In genomic region chr4:116782171-116782570, GRCm38 (mm10) we compare ENCODE assay signal across 13 mouse cellular contexts. TPM values are rescaled to one million over a fixed set of nuclear protein-coding genes. Genes with fewer than 3 reads are reported as not detected.
DNase-seq lines count a peak whose midpoint lies in the region; ATAC-seq lines count a peak whose summit lies in the region.
"Had no signal": no experiment of that assay in that cellular context is flagged by ENCODE, and none has a peak within 500 bp of the region (broad histone marks: within the 10 kb centered on the region; RNA-seq: fewer than 3 reads in every experiment).

No protein-coding gene starts in this region.

- no peak overlapping the region for H3K4me3 ChIP-seq in hindbrain, embryonic 13.5 days
- H3K4me3 ChIP-seq: heart, adult 2 months had no signal

- DNase-seq in cerebellum, adult 11-12 months: peak; percentile 19
- no peak for DNase-seq in cerebellum, postnatal 36 days
- DNase-seq in layer of hippocampus, adult 11-12 months (ENCODE audit: low spot score): peak; percentile 36
- no peak for DNase-seq in layer of hippocampus, postnatal 25 days (ENCODE audit: extremely low spot score in 1 of 2, low spot score in 1 of 2)
- peak; percentile 85 for DNase-seq in Muller cell, postnatal 12 days (ENCODE audit: inconsistent ontology term)
- DNase-seq in ovary, postnatal 36 days (ENCODE audit: low spot score): no peak
- DNase-seq in ovary, postnatal 10 days (ENCODE audit: low spot score): no peak
- DNase-seq: heart, adult 2 months; heart, postnatal 4 days; kidney, adult 8-10 months had no signal

- H3K4me1 ChIP-seq in hindbrain, embryonic 13.5 days (replicated peaks): peaks cover 7% of the 10 kb centered on the region

- H3K9ac ChIP-seq in hindbrain, embryonic 13.5 days: 0 out of 2 replicates have a peak overlapping the region, but pooled peaks have one; percentile 13

- H3K36me3 ChIP-seq in hindbrain, embryonic 13.5 days: no peaks in the 10 kb centered on the region

- 4% methylated on average over 8 of the region's 8 CpGs for WGBS in hindbrain, embryonic 13.5 days

- H3K9me3 ChIP-seq in hindbrain, embryonic 13.5 days: no peaks in the 10 kb centered on the region

- no peak overlapping the region for H3K4me2 ChIP-seq in hindbrain, embryonic 13.5 days

- ATAC-seq in hindbrain, embryonic 13.5 days (ENCODE audit: low FRiP score): no peak

- H3K27ac ChIP-seq in hindbrain, embryonic 13.5 days: 0 out of 2 replicates have a peak overlapping the region, but pooled peaks have one; percentile 30
- H3K27ac ChIP-seq: heart, adult 2 months had no signal

- peaks cover 5% of the 10 kb centered on the region; the same call in 1 of the 2 replicates for H3K27me3 ChIP-seq in hindbrain, embryonic 13.5 days

RNA-seq across cellular contexts. Expression of gene Toe1, which starts 25.3 kb away (rescaled TPM):
- total RNA-seq in layer of hippocampus, postnatal 25 days (2021): 10 to 100 TPM; 12.0 to 13.1 TPM
- polyA plus RNA-seq in hindbrain, embryonic 13.5 days (2015; fragmentation: Nextera tagmentation; extraction: Ambion mirVana): 29.2 and 29.9 TPM in 2 replicates

RNA-seq across cellular contexts. Expression of gene Mutyh, which starts 25.4 kb away (rescaled TPM):
- 1 to 10 TPM; 3.1 to 5.4 TPM for total RNA-seq in layer of hippocampus, postnatal 25 days (2021)
- 8.9 and 9.0 TPM in 2 replicates for polyA plus RNA-seq in hindbrain, embryonic 13.5 days (2015; fragmentation: Nextera tagmentation; extraction: Ambion mirVana)

RNA-seq across cellular contexts. Expression of gene Hpdl, which starts 39.3 kb away (rescaled TPM):
- total RNA-seq in layer of hippocampus, postnatal 25 days (2021): 1 to 10 TPM; 4.8 to 5.0 TPM
- polyA plus RNA-seq in hindbrain, embryonic 13.5 days (2015; fragmentation: Nextera tagmentation; extraction: Ambion mirVana): 0.88 and 1.2 TPM in 2 replicates
- total RNA-seq: MEL; monocyte, adult 5-6 weeks had no signal

Comparison
In these comparisons a context has a peak if more than half of its experiments do, and no peak if none do; other contexts are left out.
1. DNase-seq: peak in cerebellum, adult 11-12 months (single experiment), layer of hippocampus, adult 11-12 months (single experiment) and Muller cell, postnatal 12 days (single experiment); none in cerebellum, postnatal 36 days (0 of 2), layer of hippocampus, postnatal 25 days (0 of 2), ovary, postnatal 36 days (single experiment) and ovary, postnatal 10 days (single experiment).